Mouse (Mus musculus) liver, adult 10 weeks (tissue): ENCODE results near the gene Cox7b2. TPM values are rescaled to one million over a fixed set of nuclear protein-coding genes. Genes with fewer than 3 reads are reported as not detected.

Experiments
- polyA plus RNA-seq: library from polyadenylated mRNA; stranded (reverse); fragments of 350-450 nt; fragmentation: Illumina TruSeq; extraction: RNeasy Lipid Tissue Mini Kit (QIAGEN cat#74804); gene quantifications from one replicate; pipeline ENCODE4 v1.2.3, GENCODE M21; 2014; ENCODE audit warnings: low read depth, low replicate concordance

The Cox7b2 gene
- polyA plus RNA-seq: not detected

GRCm38 (mm10) chr5:71548079-71548478, at the start of gene Cox7b2:
TSS of gene Cox7b2 (minus strand) at chr5:71548205.

Other genes starting within 250 kb of the Cox7b2 start
- not detected for gene Gabrb1, start 109.9 kb upstream of the Cox7b2 start, polyA plus RNA-seq
- not detected for gene Gabra4, start 110.1 kb upstream of the Cox7b2 start, polyA plus RNA-seq